Mouse (Mus musculus): Measurements from ENCODE around the gene Wnt2b. TPM values are rescaled to one million over a fixed set of nuclear protein-coding genes. Genes with fewer than 3 reads are reported as not detected.

Wnt2b gene
- total RNA-seq (2022): 1 to 10 TPM in 1 of 4 experiments, under 1 TPM in 3; 0.38 to 2.0 (median 0.60) TPM

- DNase-seq (ENCODE audit: low spot score): no peak
These were observed at the start of gene Wnt2b for GRCm38 (mm10) chr3:104961066-104962059. TSS of gene Wnt2b (minus strand) at chr3:104961921.

DNA sequence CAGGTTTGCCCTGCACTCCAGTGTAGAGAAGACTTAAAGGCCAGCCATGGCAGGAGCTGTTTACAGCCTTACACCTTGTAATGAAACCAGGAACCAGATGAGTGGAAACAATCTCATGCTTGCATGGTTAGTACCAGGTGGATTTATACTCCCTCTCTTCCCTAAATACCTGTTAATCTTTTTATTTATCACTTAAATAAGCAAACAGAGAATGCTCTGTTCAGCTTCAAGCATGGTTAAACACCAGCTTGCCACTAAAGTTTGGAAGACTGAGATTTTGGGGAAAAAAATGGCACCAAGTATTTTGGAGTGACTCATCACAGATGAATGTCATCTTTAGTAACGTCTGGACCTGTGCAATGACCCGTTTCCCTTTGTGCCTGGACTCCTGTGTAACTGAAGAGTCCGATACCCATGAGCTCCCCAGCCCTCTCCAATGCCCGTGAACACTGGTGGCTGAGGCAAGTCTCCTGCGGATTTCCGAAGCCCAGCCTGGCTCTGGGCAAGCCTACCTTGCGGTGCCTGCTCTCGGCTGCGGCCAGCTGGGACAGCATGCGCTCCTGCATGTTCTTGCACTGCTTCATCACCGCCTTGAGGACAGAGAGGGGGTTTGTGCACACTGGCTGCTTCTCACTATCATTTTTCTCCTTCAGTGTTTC, 49.1 kb upstream of the Wnt2b start:
- no peak for DNase-seq (ENCODE audit: low spot score)

- no peak for DNase-seq (ENCODE audit: low spot score)
These were observed 46.3 kb upstream of the Wnt2b start for GRCm38 (mm10) chr3:105008070-105008469.

DNA sequence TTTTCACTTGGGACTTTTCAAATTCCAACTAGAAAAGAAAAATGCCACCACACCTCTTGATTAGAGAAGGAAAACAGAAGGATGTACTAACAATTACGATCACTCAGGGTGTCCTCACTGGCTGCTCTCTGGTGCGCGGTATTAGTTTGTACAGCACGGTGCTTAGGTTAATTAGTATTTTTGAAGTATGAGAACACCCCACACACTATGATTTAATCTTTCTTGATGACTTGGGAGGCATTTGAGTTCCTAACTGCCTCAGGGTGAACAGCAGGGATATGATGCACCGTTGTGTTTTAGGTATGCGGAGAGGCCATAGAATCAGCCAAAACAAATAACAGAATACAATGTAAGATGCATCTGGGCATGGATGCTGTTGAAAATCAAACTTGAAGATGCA, 44.4 kb upstream of the Wnt2b start:
- no peak for DNase-seq (ENCODE audit: low spot score)

DNA sequence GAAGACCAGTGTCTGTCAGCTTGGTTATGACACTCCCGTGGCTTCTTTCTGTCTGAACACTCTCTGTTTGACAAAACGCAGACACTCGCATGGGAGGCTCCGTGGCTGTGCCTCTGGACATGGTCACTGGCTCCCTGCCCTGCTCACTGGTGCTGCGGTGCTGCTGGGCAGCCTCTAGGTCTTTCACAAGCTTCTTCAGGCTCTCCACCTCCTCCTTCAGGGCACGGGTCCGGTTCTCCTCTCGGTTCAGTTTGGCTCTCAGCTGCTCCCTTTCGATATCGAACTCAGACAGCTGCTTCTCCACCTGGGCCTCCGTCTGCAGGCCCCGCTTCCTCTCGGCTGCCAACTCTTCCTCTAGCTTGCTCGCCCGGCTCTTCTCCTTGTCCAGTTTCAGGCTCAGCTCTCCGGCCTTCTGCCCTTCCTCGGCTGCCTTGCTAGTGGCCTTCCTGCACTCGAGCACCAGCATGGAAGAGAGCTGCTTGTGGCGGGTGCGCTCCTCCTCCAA, 43.9 kb upstream of the Wnt2b start:
- no peak for DNase-seq (ENCODE audit: low spot score)

DNA sequence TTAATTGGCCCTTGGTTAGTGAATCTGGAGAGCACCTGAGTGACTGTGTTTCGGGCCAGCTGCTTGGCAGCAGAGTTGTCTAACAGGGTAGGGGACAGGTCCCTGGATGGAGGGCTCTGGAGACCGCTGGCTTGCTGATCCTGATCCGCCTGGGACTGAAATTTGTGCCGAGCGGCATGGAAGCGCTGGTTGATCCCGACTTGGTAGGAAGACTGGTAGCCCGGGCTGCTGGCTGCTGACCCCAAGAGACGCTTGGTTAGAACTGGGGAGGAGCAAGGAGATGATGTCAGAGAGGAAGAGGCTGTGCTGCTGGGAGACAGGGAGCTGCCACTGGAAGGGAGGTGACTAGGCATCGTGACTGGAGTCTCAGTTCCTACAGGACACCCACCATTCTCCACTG, 43.3 kb upstream of the Wnt2b start:
- no peak for DNase-seq (ENCODE audit: low spot score)

GRCm38 (mm10) chr3:105003960-105004463, 42.3 kb upstream of the Wnt2b start:
- DNase-seq (ENCODE audit: low spot score): no peak

GRCm38 (mm10) chr3:105001374-105001773, 39.7 kb upstream of the Wnt2b start:
- no peak for DNase-seq (ENCODE audit: low spot score)

DNA sequence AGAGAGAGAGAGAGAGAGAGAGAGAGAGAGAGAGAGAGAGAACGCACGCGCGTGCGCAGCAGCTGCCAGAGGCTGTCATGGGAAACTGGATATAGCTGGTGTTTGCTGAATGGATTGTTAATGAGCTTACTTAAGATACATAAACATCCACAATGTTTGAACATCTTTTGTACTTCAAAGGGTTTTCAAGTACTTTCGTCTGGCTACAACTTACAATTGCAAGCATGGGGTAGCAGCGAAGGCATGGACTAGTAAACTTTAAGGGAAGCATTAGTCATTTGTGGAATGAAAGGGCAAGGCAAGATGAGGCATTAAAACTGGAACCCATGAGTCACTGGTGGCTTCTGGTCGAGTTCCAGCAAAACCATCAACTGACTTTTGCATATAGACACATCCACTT, 38.8 kb upstream of the Wnt2b start:
- DNase-seq (ENCODE audit: low spot score): no peak

DNA sequence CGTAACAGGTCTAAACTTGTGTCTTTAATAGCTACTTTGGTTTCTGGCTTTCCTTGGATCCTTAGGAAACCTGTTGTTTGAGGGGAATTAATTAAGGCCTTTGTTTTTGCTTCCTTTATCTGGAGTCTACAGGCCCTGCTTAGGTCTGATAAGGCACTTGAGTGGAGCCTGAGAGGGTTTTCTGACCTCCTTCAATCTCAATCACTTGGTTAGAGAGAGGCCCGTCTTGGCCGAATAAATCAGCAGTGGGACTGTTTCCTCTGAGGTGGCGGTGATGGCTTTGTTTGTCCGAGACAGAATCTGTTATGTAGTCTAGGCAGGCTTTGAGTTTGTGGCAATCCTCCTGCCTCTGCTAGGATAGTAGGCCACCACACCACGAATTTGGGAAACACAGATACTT, 35.8 kb upstream of the Wnt2b start:
- no peak for DNase-seq (ENCODE audit: low spot score)

GRCm38 (mm10) chr3:104995707-104996106, 34.0 kb upstream of the Wnt2b start:
- DNase-seq (ENCODE audit: low spot score): no peak

DNA sequence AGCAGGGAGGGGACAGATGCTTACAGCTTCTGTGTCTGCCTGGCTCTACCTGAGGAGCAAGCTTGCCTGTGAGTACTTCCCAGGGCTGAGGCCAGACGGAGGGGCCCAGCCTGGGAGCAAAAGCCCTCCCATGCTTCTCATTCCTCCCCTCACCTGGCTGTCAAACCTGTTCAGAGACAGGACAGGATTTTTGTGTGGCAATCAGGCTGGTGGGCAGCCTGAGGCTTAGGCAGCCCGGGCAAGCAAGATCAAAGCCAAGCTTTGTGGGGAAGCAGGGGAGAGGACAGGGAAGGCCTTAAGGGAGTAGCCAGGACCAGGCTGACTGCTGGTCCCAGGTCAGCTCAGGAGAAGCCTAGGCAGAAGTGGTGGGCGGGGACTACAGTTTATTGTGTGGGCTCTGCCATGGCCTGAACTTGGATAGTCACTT, 32.7 kb upstream of the Wnt2b start:
- no peak for DNase-seq (ENCODE audit: low spot score)

- no peak for DNase-seq (ENCODE audit: low spot score)
These were observed 32.1 kb upstream of the Wnt2b start for GRCm38 (mm10) chr3:104993800-104994199.

DNA sequence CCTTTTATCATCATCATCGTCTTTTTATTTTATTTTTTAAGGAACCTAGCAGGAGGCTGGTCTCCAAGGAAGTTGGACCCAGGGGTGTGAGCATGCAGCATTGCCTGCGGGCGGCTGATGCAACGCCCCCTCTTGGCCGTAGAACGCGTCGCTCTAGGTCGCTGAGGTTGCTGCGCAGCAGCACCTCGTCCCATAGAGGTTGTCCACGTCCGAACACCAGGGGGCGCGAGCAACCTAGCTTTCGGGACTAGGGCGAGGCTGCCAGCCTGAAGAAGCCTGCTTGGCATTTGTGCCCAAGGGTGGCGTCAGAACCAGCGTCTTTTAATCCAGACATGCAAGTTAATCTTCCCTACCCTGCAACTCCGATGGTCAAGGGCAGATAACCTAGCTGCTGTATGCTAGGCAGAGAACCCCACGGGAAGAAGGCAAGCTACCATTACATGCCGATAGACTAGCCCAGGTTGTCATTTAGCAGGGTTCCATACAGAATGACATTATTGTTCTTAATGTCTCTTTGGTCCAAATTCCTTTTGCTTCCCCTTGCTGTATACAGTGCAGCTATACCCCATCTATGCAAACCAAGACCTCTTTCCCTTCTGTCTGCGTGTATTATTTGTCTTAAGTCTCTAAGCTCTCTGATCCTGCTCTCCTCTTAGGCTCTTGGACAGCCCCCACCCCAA, 31.1 kb upstream of the Wnt2b start:
- DNase-seq (ENCODE audit: low spot score): peak; percentile 92

DNA sequence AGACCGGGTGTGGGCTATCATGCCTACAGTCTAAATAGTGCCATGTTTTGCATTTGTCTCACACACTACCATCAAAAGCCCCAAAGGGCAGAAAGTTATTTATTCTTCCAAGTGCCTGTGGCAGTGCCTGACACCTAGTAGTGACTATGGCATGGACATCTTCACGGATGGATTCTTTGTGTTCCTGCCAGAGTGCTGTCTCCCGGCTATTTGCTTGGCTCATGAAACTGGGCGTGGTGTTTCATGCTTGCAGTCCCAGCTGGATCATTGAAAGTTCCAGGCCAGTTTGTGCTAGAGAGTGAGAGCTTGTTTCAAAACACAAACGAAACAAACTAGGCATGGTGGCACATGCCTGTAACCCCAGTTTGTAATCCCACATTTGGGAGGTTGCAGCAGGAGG, 30.0 kb upstream of the Wnt2b start:
- no peak for DNase-seq (ENCODE audit: low spot score)

- DNase-seq (ENCODE audit: low spot score): no peak
These were observed 26.2 kb upstream of the Wnt2b start for GRCm38 (mm10) chr3:104987884-104988283.

GRCm38 (mm10) chr3:104979735-104980134, 18.0 kb upstream of the Wnt2b start:
- DNase-seq (ENCODE audit: low spot score): no peak

- DNase-seq (ENCODE audit: low spot score): peak; percentile 91
These were observed 6.0 kb upstream of the Wnt2b start for GRCm38 (mm10) chr3:104967548-104968300.

- DNase-seq (ENCODE audit: low spot score): no peak
These were observed 4.4 kb upstream of the Wnt2b start for GRCm38 (mm10) chr3:104965991-104966554.

- no peak for DNase-seq (ENCODE audit: low spot score)
These were observed 3.5 kb upstream of the Wnt2b start for GRCm38 (mm10) chr3:104965070-104965855.

Data from heart, adult 8-10 months (tissue).